Mouse (Mus musculus) liver, embryonic 16.5 days (tissue): ENCODE results near the gene Rims3. TPM values are rescaled to one million over a fixed set of nuclear protein-coding genes. Genes with fewer than 3 reads are reported as not detected.
A peak's percentile ranks its signal among the peaks of the same experiment; 100 is the strongest.

Source experiments
- ATAC-seq: fragments of 200-750 bp; cut with Nextera tagmentation; 2 replicates; pipeline ENCODE4 v1.8.0; 2017; ENCODE audit warnings: low read depth, mild to moderate bottlenecking, moderate number of reproducible peaks, moderate library complexity
- H3K27ac ChIP-seq: fragments of 300-500 bp; sonication (generic); 2 replicates; pipeline ENCODE4 v1.5.1; 2014; ENCODE audit warnings: mild to moderate bottlenecking, low read length
- H3K27me3 ChIP-seq: fragments of 300-500 bp; sonication (generic); 2 replicates; pipeline ENCODE4 v1.6.1; 2014; ENCODE audit warnings: low read depth, low read length, mixed read lengths; ENCODE audit not compliant: control insufficient read depth, insufficient read depth
- H3K36me3 ChIP-seq: fragments of 300-500 bp; sonication (generic); 2 replicates; pipeline ENCODE4 v1.6.1; 2014; ENCODE audit warnings: mild to moderate bottlenecking; ENCODE audit not compliant: control insufficient read depth, insufficient read depth
- H3K4me1 ChIP-seq: fragments of 300-500 bp; sonication (generic); 2 replicates; pipeline ENCODE4 v1.6.1; 2014; ENCODE audit warnings: low read depth, low read length, mixed read lengths; ENCODE audit not compliant: control insufficient read depth
- H3K4me2 ChIP-seq: fragments of 300-500 bp; sonication (generic); 2 replicates; pipeline ENCODE4 v1.6.1; 2014; ENCODE audit warnings: low read depth, low read length, mixed read lengths
- H3K4me3 ChIP-seq: fragments of 300-500 bp; sonication (generic); 2 replicates; pipeline ENCODE4 v1.5.1; 2014; ENCODE audit warnings: low read depth, mild to moderate bottlenecking, low read length
- H3K9ac ChIP-seq: fragments of 300-500 bp; sonication (generic); 2 replicates; pipeline ENCODE4 v1.6.1; 2014; ENCODE audit warnings: low read depth, low read length
- H3K9me3 ChIP-seq: fragments of 300-500 bp; sonication (generic); replicated peaks from 2 replicates; pipeline ENCODE4 v1.6.1; 2016; ENCODE audit warnings: low read length; ENCODE audit not compliant: control insufficient read depth
- WGBS: fragments of 180-500 bp; shearing (Covaris S2); extraction: QIAGEN DNeasy Blood & Tissue Kit; methylation state at CpG from one replicate; pipeline ENCODE4 v1.1.7; 2014; ENCODE audit not compliant: insufficient replicate concordance; 5-methylcytosine and 5-hydroxymethylcytosine counted together
- polyA plus RNA-seq: library from polyadenylated mRNA; unstranded; fragments of >200 nt; fragmentation: Nextera tagmentation; extraction: Ambion mirVana; gene quantifications from 2 replicates; pipeline ENCODE4 v1.2.1, GENCODE M21; 2015

Rims3 gene
- polyA plus RNA-seq, 1 experiment from 2014 or later = 0.21 TPM

GRCm38 (mm10) chr4:120819296-120819695 lies 35.3 kb upstream of the Rims3 start:
- Histone ChIP-seq H3K27me3 (no peaks in the 10 kb centered on the region), H3K9ac (no peak overlapping the region), H3K36me3 (no peaks in the 10 kb centered on the region), H3K4me1 (peaks cover 30% of the 10 kb centered on the region), H3K9me3 (no peaks in the 10 kb centered on the region), H3K27ac (no peak overlapping the region), H3K4me3 (no peak overlapping the region), H3K4me2 (no peak overlapping the region)
- ATAC-seq = no peak
- WGBS = 40% methylated on average over 1 of the region's 1 CpGs

- no peak for ATAC-seq
- H3K4me2 ChIP-seq = no peak overlapping the region
- no peak overlapping the region for H3K9ac ChIP-seq
- no peak overlapping the region for H3K4me3 ChIP-seq
- H3K27me3 ChIP-seq = no peaks in the 10 kb centered on the region
- peaks cover 29% of the 10 kb centered on the region for H3K4me1 ChIP-seq
- H3K36me3 ChIP-seq = no peaks in the 10 kb centered on the region
- WGBS = 83% methylated on average over 2 of the region's 2 CpGs
- no peaks in the 10 kb centered on the region for H3K9me3 ChIP-seq
- H3K27ac ChIP-seq = no peak overlapping the region
Measured at GRCm38 (mm10) chr4:120819871-120820270, 34.7 kb upstream of the Rims3 start.

DNA sequence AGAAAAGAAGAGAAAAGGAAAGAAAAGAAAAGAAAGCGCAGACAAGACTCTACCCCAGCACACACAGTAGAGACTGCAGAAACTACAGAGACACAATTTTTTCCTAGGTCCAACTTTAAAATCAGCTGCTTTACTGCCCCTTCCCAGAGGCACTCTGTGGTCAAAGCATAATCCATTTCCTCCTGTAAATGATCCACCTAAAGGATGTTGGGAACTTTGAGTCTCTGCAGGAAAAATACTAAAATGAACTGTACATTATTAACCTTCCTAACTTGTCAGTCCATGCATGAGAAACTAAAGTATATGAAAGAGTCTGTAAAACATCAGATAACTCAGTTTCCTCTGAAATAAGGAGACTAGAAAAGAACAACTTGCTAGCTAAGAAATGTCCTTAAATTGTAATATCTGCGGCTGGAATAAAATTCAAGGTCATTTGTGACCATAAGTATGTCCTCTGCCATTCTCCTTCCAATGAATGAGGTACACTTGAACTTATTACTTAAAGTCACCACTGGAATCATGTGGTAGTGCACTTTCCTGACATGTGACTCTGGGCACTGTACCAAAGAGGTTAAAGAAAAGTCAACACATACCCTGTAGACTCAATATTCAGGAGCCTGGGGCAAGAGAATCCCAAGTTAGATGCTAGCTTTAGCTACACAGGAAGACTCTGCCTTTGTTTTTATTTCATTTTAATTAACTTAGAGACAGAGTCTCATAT lies 32.3 kb upstream of the Rims3 start:
- Histone ChIP-seq H3K4me2 (no peak overlapping the region), H3K9me3 (no peaks in the 10 kb centered on the region), H3K9ac (no peak overlapping the region), H3K4me3 (no peak overlapping the region), H3K36me3 (no peaks in the 10 kb centered on the region), H3K4me1 (peaks cover 25% of the 10 kb centered on the region), H3K27ac (no peak overlapping the region), H3K27me3 (no peaks in the 10 kb centered on the region)
- 89% methylated on average over 2 of the region's 2 CpGs for WGBS
- no peak for ATAC-seq

GRCm38 (mm10) chr4:120825100-120825553 lies 29.5 kb upstream of the Rims3 start:
- ATAC-seq = peak; percentile 94
- Histone ChIP-seq H3K4me3 (peak overlapping the region; percentile 90), H3K4me2 (peak overlapping the region; percentile 85), H3K9ac (peak overlapping the region; percentile 95), H3K4me1 (peaks cover 21% of the 10 kb centered on the region), H3K27ac (peak overlapping the region; percentile 97), H3K9me3 (no peaks in the 10 kb centered on the region), H3K36me3 (no peaks in the 10 kb centered on the region), H3K27me3 (no peaks in the 10 kb centered on the region)
- WGBS = under 1% methylated on average over 51 of the region's 53 CpGs

DNA sequence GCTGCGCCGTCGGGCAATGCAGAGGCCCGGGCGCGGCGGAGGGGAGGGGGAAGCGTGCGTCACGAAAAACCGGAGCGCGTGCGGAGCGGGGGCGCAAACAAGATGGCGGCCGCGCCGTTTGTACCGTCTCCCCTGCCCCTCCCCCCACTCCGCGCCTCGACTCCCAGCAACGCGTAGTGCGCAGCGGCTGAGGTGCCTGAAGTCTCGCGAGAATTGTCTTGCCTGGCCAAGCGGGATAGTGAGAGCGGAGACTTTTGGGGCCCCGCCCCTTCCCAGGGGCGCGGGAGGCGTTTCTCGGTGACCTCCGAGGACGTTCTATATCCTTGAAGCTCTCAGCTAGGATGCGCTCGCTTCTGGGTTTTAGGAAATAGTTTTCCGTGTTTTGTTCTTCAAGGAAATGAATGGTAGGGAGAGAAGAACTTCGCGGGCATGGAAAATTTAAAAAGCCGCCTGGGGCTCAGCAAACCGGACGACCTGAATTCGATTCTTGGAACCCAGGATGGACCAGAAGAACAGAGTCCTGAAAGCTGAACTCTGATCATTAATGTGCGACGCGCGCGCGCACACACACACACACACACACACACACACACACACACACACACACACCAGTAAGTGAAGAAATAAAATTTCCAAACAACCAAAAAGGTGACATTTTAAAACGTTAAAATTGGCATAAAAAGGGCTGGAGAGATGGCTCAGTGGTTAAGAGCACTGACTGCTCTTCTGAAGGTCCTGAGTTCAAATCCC lies 28.9 kb upstream of the Rims3 start:
- peak; percentile 94 for ATAC-seq
- Histone ChIP-seq H3K36me3 (no peaks in the 10 kb centered on the region), H3K9me3 (no peaks in the 10 kb centered on the region), H3K9ac (peak overlapping the region; percentile 95), H3K27ac (peak overlapping the region; percentile 97), H3K4me1 (peaks cover 21% of the 10 kb centered on the region), H3K4me2 (peak overlapping the region; percentile 85), H3K27me3 (no peaks in the 10 kb centered on the region), H3K4me3 (peak overlapping the region; percentile 90)
- WGBS = under 1% methylated on average over 52 of the region's 55 CpGs

DNA sequence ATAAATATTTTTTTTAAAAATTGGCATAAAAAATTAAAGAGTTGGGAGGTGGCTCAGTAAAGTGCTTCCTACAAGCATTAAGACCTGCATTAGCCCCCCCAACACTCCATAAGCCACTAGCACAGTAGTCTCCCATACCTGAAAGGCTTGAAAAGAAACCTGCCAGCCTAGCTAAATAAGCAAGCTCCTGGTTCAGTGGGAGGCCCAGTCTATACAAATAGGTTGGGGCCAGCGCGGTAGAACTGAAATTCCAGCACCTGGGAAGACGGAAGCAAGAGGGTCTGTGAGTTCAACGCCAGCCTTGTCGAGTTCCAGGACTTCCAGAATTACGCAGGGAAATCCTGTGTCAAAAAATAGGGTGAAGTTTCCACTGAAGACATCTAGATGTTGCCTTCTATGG lies 28.2 kb upstream of the Rims3 start:
- Histone ChIP-seq H3K27ac (peak overlapping the region; percentile 97), H3K9me3 (no peaks in the 10 kb centered on the region), H3K9ac (peak overlapping the region; percentile 95), H3K4me3 (peak overlapping the region; percentile 90), H3K36me3 (no peaks in the 10 kb centered on the region), H3K27me3 (no peaks in the 10 kb centered on the region), H3K4me1 (peaks cover 21% of the 10 kb centered on the region), H3K4me2 (peak overlapping the region; percentile 85)
- ATAC-seq = no peak
- WGBS = 86% methylated on average over 6 of the region's 6 CpGs

GRCm38 (mm10) chr4:120830767-120831166 lies 23.8 kb upstream of the Rims3 start:
- ATAC-seq = no peak
- WGBS = 63% methylated on average over 5 of the region's 5 CpGs
- Histone ChIP-seq H3K9ac (no peak overlapping the region), H3K4me2 (no peak overlapping the region), H3K4me1 (peaks cover 8% of the 10 kb centered on the region), H3K36me3 (no peaks in the 10 kb centered on the region), H3K9me3 (no peaks in the 10 kb centered on the region), H3K4me3 (no peak overlapping the region), H3K27me3 (no peaks in the 10 kb centered on the region), H3K27ac (no peak overlapping the region)

DNA sequence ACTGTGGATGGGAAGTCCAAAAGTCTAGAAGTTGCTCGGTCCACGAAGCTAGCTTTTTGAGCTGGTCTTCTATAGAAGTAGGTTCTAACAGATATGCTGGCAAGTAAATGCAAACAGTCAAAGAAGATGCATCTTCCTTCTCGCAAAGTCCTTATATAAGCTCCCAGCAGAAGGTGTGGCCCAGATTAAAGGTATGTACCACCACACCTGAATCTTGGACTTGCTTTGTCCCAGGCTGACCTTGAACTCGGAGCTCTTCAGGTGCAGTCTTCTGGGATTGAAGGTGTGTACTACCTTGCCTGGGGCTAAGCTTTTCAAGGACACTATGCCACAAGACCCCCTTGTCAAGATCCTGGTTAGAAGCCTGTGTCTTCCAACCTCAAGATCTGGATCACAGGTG lies 23.1 kb upstream of the Rims3 start, which contains the start of gene Nfyc:
Gene Nfyc, minus strand, starts transcription at position 101 of the 400 bp plus-strand sequence.
- Histone ChIP-seq H3K27me3 (no peaks in the 10 kb centered on the region), H3K27ac (no peak within 1 kb of the TSS), H3K9me3 (no peaks in the 10 kb centered on the region), H3K36me3 (no peaks in the 10 kb centered on the region), H3K9ac (no peak within 1 kb of the TSS), H3K4me2 (no peak within 1 kb of the TSS), H3K4me3 (no peak within 1 kb of the TSS), H3K4me1 (peaks cover 3% of the 10 kb centered on the region)
- 65% methylated on average over 4 of the region's 4 CpGs for WGBS
- no peak for ATAC-seq

- H3K4me2 ChIP-seq = no peak overlapping the region
- no peak overlapping the region for H3K9ac ChIP-seq
- peaks cover 30% of the 10 kb centered on the region for H3K4me1 ChIP-seq
- H3K9me3 ChIP-seq = no peaks in the 10 kb centered on the region
- no peaks in the 10 kb centered on the region for H3K36me3 ChIP-seq
- no peak for ATAC-seq
- 74% methylated on average over 3 of the region's 3 CpGs for WGBS
- H3K27ac ChIP-seq = no peak overlapping the region
- H3K4me3 ChIP-seq = no peak overlapping the region
- H3K27me3 ChIP-seq = no peaks in the 10 kb centered on the region
Measured at GRCm38 (mm10) chr4:120841342-120841741, 13.3 kb upstream of the Rims3 start.
